Mouse (Mus musculus) heart, embryonic 10.5 days (tissue): ENCODE data around the gene Lrch1. TPM values are rescaled to one million over a fixed set of nuclear protein-coding genes. Genes with fewer than 3 reads are reported as not detected.

Experiments
- DNase-seq: peaks from one replicate; pipeline ENCODE4 v3.0.0-alpha.2; 2017; ENCODE audit warnings: low spot score
- H3K27ac ChIP-seq: fragments of 300-500 bp; sonication (generic); 2 replicates; pipeline ENCODE4 v1.5.1; 2016; ENCODE audit warnings: mild to moderate bottlenecking
- H3K27me3 ChIP-seq: fragments of 300-500 bp; sonication (generic); 2 replicates; pipeline ENCODE4 v1.6.1; 2016; ENCODE audit warnings: mild to moderate bottlenecking; ENCODE audit not compliant: poor library complexity, insufficient read depth, severe bottlenecking
- H3K36me3 ChIP-seq: fragments of 300-500 bp; sonication (generic); 2 replicates; pipeline ENCODE4 v1.6.1; 2016; ENCODE audit warnings: mild to moderate bottlenecking, moderate library complexity
- H3K4me1 ChIP-seq: fragments of 300-500 bp; sonication (generic); 2 replicates; pipeline ENCODE4 v1.6.1; 2016; ENCODE audit warnings: mild to moderate bottlenecking
- H3K4me3 ChIP-seq: fragments of 300-500 bp; sonication (generic); 2 replicates; pipeline ENCODE4 v1.5.1; 2016; ENCODE audit warnings: mild to moderate bottlenecking, moderate library complexity
- H3K9me3 ChIP-seq: fragments of 300-500 bp; sonication (generic); 2 replicates; pipeline ENCODE4 v1.6.1; 2016; ENCODE audit warnings: mild to moderate bottlenecking, moderate library complexity
- WGBS: fragments of 180-500 bp; shearing (Covaris S2); methylation state at CpG from one replicate; pipeline ENCODE4 v1.1.7; 2016; 5-methylcytosine and 5-hydroxymethylcytosine counted together
- polyA plus RNA-seq: library from polyadenylated mRNA; unstranded; fragments of >200 nt; fragmentation: Nextera tagmentation; extraction: Ambion mirVana; gene quantifications from 2 replicates; pipeline ENCODE4 v1.2.1, GENCODE M21; 2016

The Lrch1 gene
- polyA plus RNA-seq, 1 experiment from 2014 or later, result 10.1 TPM

- Histone ChIP-seq H3K27ac (no peak overlapping the region), H3K4me3 (no peak overlapping the region), H3K27me3 (no peaks in the 10 kb centered on the region), H3K36me3 (peaks cover 23% of the 10 kb centered on the region), H3K9me3 (no peaks in the 10 kb centered on the region), H3K4me1 (peaks cover 9% of the 10 kb centered on the region; the same call in 1 of the 2 replicates)
- no peak for DNase-seq
- 57% methylated on average over 5 of the region's 5 CpGs for WGBS
These were observed 157.1 kb downstream of the Lrch1 start for GRCm38 (mm10) chr14:74790535-74790934.

DNA sequence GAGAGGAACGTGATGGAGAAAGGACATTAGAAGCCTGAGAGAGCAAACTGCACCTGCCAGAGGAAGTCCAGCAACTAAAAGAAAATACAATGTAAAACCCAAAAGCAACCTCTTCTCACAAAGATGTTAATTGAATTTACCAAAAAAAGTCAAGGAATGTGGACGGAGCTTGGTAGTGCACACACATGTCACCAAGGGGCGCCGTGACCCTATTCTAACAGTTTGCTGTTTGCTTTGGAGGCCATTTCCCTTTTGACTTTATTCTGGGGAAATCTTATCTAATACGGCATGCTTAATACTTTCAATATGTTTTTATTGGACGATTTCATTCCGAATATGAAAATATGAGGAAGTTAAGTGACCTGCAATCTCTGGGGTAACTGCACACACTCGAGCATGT lies 158.9 kb downstream of the Lrch1 start:
- no peak for DNase-seq

DNA sequence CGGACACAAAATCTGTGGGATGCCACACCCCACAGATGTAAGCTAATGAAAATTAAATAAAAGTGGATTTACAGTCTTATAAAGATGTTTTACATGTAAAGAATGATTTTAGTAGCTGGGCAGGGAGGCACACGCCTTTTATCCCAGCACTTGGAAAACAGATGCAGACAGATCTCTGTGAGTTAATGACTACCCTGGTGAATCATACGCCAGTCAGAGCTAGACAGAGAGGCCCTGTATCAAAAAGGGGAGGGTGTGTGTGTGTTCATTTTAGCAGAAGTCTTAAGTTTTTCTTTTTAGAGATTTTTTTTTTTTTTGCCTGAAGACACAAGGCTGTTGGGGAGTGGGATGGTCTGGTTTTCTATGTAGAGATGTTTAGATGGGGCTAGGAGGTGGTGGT lies 160.0 kb downstream of the Lrch1 start:
- Histone ChIP-seq H3K9me3 (no peaks in the 10 kb centered on the region), H3K27ac (no peak overlapping the region), H3K4me1 (peaks cover 9% of the 10 kb centered on the region; the same call in 1 of the 2 replicates), H3K36me3 (peaks cover 32% of the 10 kb centered on the region), H3K4me3 (no peak overlapping the region), H3K27me3 (no peaks in the 10 kb centered on the region)
- DNase-seq, result no peak
- WGBS, result 91% methylated on average over 3 of the region's 3 CpGs

More for the DNA sequence above, 158.9 kb downstream of the Lrch1 start:
- H3K4me3 ChIP-seq, result no peak overlapping the region
- no peaks in the 10 kb centered on the region for H3K9me3 ChIP-seq
- 84% methylated on average over 8 of the region's 8 CpGs for WGBS
- no peaks in the 10 kb centered on the region for H3K27me3 ChIP-seq
- H3K4me1 ChIP-seq, result peaks cover 9% of the 10 kb centered on the region; the same call in 1 of the 2 replicates
- no peak overlapping the region for H3K27ac ChIP-seq
- peaks cover 28% of the 10 kb centered on the region for H3K36me3 ChIP-seq

DNA sequence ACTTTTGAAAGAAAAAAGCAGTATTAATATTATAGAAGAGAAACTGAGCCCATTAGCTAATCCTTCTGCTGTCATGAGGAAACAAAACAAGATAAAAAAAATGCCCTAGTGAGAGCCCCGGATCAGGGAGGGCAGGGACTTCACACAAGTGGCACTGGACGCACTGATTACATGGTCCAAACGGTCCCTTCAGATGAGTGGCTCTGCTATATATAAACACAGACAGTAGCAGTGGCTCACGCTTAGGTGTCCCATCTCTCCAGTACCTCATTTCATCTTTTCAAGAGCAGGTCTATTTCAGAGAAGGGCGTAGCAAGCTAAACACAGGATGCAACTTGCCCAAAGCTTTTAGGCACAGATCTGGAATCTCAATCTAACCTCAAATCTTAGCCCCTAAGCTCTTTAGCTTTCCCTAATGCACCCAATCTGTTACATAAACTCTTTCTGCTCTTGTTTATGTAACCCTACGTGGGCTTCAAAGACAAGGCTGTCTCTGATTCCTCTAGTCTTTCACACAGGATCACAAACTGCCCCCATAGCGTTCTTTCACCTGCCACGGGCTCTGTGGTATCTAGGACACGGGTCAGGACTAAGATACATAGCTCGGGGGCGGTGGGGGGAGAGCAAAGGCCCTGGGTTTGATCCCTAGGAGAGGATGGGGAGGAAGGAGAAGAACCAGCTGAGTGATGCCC lies 163.3 kb downstream of the Lrch1 start:
- no peak overlapping the region for H3K27ac ChIP-seq
- peaks cover 4% of the 10 kb centered on the region; the same call in 1 of the 2 replicates for H3K4me1 ChIP-seq
- H3K36me3 ChIP-seq, result peaks cover 32% of the 10 kb centered on the region
- WGBS, result 69% methylated on average over 11 of the region's 11 CpGs
- H3K9me3 ChIP-seq, result no peaks in the 10 kb centered on the region
- H3K4me3 ChIP-seq, result no peak overlapping the region
- DNase-seq, result no peak
- no peaks in the 10 kb centered on the region for H3K27me3 ChIP-seq

- H3K27me3 ChIP-seq, result no peaks in the 10 kb centered on the region
- peaks cover 33% of the 10 kb centered on the region for H3K36me3 ChIP-seq
- no peaks in the 10 kb centered on the region; the same call in 1 of the 2 replicates for H3K9me3 ChIP-seq
- WGBS, result 85% methylated on average over 10 of the region's 10 CpGs
- H3K27ac ChIP-seq, result no peak overlapping the region
- no peak for DNase-seq
- H3K4me1 ChIP-seq, result no peaks in the 10 kb centered on the region
- H3K4me3 ChIP-seq, result no peak overlapping the region
These were observed 173.5 kb downstream of the Lrch1 start for GRCm38 (mm10) chr14:74774046-74774619.

DNA sequence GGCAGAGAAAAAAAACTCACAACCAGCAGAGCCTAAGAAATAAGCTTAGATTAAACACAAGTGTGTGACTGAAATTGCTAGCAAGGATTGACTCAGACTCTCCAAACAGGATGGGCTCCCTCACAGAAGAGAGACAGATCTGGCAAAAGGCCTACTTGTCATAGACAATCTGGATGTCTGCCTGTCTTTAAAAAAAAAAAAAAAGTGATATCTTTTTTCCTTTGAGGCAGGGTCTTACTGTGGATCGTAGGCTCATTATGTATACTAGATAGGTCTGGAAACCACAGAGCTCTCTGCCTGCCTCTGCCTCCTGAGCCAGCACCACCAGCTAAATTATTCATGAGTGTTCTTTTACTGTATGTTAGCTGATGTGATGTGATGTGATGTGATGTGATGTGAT lies 179.8 kb downstream of the Lrch1 start:
- Histone ChIP-seq H3K4me1 (peaks cover 6% of the 10 kb centered on the region), H3K27me3 (no peaks in the 10 kb centered on the region), H3K4me3 (no peak overlapping the region), H3K36me3 (peaks cover 33% of the 10 kb centered on the region), H3K27ac (no peak overlapping the region), H3K9me3 (no peaks in the 10 kb centered on the region; the same call in 1 of the 2 replicates)
- no peak for DNase-seq
- WGBS, result 68% methylated on average over 1 of the region's 1 CpGs

DNA sequence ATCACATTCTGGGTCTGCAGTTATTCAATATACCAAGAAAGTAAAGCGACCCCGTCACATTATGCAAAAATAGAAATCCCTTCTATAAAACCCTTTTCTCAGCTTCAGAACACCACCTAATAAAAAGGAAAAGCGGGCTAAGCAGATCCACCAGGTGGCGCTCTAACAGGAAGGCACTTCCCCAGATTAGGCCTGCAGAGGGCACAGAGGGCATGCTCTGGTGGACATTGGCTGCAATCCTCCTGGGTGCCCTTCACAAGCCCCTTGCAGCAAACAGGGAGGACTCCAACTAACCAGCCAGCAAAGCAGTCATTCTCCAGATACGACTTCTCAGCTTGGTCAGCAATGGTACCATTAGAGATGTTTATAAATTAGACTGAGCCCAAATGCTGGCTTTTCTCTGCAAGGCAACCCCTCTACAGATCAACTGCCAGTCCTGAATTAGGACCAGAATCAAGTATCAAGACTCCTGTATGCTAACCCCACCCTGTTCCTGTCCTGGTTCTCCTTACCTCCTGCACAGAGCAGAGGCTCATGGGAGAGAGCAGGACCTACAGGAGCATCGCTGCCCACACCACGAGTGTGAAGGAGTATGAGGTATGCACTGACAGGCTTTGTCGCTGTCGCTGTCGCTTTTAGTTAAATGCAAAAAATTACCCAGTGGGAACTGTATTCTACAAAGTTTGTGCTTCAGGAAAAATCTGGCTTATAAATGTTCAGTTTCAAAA lies 183.3 kb downstream of the Lrch1 start:
- Histone ChIP-seq H3K4me1 (peaks cover 6% of the 10 kb centered on the region), H3K27me3 (no peaks in the 10 kb centered on the region), H3K27ac (no peak overlapping the region), H3K9me3 (no peaks in the 10 kb centered on the region), H3K36me3 (peaks cover 10% of the 10 kb centered on the region), H3K4me3 (no peak overlapping the region)
- DNase-seq, result peak; percentile 79
- WGBS, result 54% methylated on average over 10 of the region's 10 CpGs

DNA sequence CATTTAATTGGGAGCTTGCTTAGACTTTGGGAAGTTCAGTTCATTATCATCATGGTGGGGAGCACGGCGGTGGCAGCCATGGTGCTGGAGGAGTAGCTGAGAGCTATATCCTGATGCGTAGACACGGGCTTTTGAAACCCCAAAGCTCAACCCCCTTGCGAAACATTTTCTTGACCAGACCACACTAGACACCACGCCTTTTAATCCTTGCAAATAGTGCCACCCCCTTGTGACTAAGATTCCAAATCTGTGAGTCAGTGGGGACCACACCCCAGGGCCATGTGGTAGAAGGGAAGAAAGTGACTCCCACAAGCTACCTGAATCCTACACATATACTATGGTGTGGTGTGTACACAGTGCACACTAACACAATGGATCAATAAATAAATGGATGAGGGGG lies 210.8 kb downstream of the Lrch1 start:
- no peaks in the 10 kb centered on the region for H3K9me3 ChIP-seq
- H3K27ac ChIP-seq, result no peak overlapping the region
- no peak overlapping the region for H3K4me3 ChIP-seq
- DNase-seq, result no peak
- H3K36me3 ChIP-seq, result peaks cover 59% of the 10 kb centered on the region
- WGBS, result 93% methylated on average over 6 of the region's 6 CpGs
- H3K4me1 ChIP-seq, result peaks cover 10% of the 10 kb centered on the region
- no peaks in the 10 kb centered on the region for H3K27me3 ChIP-seq

DNA sequence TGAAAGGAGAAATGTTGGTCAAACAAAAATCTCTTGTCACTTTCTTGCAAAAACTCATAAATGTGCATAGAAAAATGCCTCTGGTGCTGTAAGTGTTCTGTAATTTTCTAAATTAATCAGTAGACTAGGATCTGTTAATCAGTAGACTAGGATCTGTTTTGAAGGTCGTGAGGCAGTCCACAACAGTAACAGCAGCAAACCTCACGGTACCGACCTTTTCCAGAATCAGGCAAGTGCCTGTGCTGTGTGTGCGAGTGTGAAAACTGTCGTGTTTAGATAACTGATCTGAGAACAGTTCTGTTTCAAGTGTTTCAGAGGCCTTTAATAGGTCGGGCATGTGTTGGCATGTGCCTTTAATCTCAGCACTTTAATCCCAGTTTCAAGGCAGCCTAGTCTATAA lies 212.2 kb downstream of the Lrch1 start:
- H3K9me3 ChIP-seq, result no peaks in the 10 kb centered on the region
- H3K27me3 ChIP-seq, result no peaks in the 10 kb centered on the region
- H3K4me3 ChIP-seq, result no peak overlapping the region
- no peak overlapping the region for H3K27ac ChIP-seq
- WGBS, result 60% methylated on average over 6 of the region's 6 CpGs
- peaks cover 45% of the 10 kb centered on the region for H3K36me3 ChIP-seq
- H3K4me1 ChIP-seq, result peaks cover 10% of the 10 kb centered on the region
- no peak for DNase-seq

DNA sequence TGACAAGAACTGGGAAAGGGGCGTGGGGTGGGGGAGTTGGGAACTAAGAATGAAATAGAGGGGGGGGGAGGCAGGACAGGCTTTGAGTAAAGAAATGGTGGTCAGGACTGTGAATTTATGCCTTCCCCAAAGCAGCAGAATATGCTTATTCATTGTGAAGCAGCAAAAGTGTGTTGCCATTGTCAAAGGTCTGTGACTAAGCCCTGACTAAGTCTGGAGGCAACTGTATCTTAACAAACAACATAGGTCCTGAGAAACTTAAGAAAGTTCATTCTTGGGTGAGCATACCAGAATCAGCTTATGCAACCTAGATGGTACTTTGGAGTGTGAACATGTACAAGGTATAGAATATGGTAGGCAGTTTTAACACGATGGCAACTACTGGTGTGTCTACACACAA lies 214.3 kb downstream of the Lrch1 start:
- H3K4me1 ChIP-seq, result peaks cover 10% of the 10 kb centered on the region
- peaks cover 25% of the 10 kb centered on the region for H3K36me3 ChIP-seq
- no peaks in the 10 kb centered on the region for H3K9me3 ChIP-seq
- no peak overlapping the region for H3K27ac ChIP-seq
- no peaks in the 10 kb centered on the region for H3K27me3 ChIP-seq
- WGBS, result 74% methylated on average over 2 of the region's 2 CpGs
- H3K4me3 ChIP-seq, result peak overlapping the region; percentile 86; the same call in 1 of the 2 replicates
- DNase-seq, result no peak

DNA sequence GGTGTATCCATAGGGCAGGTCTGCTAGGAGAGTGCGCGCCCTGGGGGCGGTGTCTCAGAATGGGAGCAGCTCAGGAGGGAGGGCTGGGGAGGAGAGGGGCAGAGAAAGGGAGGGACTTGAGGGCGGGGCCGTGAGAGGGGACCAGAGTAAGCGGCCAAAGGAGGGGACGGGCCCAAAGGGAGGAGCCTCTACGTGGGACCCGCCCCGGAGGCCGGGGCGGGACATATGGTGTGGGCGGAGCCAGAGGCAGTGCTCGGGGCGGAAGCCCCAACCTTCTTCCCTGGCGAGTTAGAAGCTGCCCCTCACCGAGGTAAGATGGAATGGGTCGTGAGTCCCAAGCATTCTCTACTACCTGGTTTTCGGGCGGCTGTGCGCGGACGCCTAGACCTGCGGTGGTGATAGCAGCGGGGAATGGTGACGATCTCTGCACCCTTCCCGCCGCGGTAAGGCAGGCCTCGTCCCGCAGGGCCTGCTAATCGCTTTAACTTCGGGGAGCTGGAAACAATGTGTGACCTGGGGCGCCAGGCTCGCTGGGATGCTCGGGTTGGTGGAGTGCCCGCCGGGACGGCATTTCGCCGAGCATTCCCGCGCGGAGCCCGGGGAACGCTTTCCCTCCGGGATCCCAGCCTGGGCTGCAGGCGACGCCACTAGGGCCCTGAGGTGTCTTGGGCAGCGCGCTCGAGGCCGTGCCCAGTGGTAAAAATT lies 215.4 kb downstream of the Lrch1 start, which contains the start of gene Esd:
Gene Esd (plus strand): TSS at position 219 of the 705 bp plus-strand sequence.
- H3K27me3 ChIP-seq, result no peaks in the 10 kb centered on the region
- peak within 1 kb of the TSS; percentile 86 for H3K4me3 ChIP-seq
- no peaks in the 10 kb centered on the region for H3K9me3 ChIP-seq
- H3K27ac ChIP-seq, result peak within 1 kb of the TSS; percentile 90
- under 1% methylated on average over 51 of the region's 53 CpGs for WGBS
- H3K4me1 ChIP-seq, result peaks cover 10% of the 10 kb centered on the region
- peaks cover 18% of the 10 kb centered on the region for H3K36me3 ChIP-seq
- peak; percentile 97 for DNase-seq

GRCm38 (mm10) chr14:74731221-74732078 lies 216.2 kb downstream of the Lrch1 start:
- Histone ChIP-seq H3K4me1 (peaks cover 10% of the 10 kb centered on the region), H3K27me3 (no peaks in the 10 kb centered on the region), H3K27ac (peak overlapping the region; percentile 90), H3K36me3 (peaks cover 10% of the 10 kb centered on the region), H3K9me3 (no peaks in the 10 kb centered on the region), H3K4me3 (peak overlapping the region; percentile 86)
- no peak for DNase-seq
- WGBS, result 32% methylated on average over 9 of the region's 9 CpGs
